Mouse (Mus musculus) neural tube, embryonic 11.5 days (tissue): ENCODE results near the gene Usp15. TPM values are rescaled to one million over a fixed set of nuclear protein-coding genes. Genes with fewer than 3 reads are reported as not detected.

ENCODE experiments used
- ATAC-seq: fragments of 200-750 bp; cut with Nextera tagmentation; 2 replicates; pipeline ENCODE4 v1.8.0; 2017; ENCODE audit warnings: moderate number of reproducible peaks, mild to moderate bottlenecking, moderate TSS enrichment, moderate library complexity; ENCODE audit not compliant: insufficient read depth, low FRiP score, low TSS enrichment
- DNase-seq: peaks from one replicate; pipeline ENCODE4 v3.0.0-alpha.2; 2015; ENCODE audit warnings: low spot score
- H3K27ac ChIP-seq: fragments of 300-500 bp; sonication (generic); 2 replicates; pipeline ENCODE4 v1.5.1; 2014; ENCODE audit warnings: low read depth, mild to moderate bottlenecking, low read length
- H3K27me3 ChIP-seq: fragments of 300-500 bp; sonication (generic); 2 replicates; pipeline ENCODE4 v1.6.1; 2014; ENCODE audit warnings: mild to moderate bottlenecking, low read length, mixed read lengths; ENCODE audit not compliant: control insufficient read depth, insufficient read depth
- H3K36me3 ChIP-seq: fragments of 300-500 bp; sonication (generic); 2 replicates; pipeline ENCODE4 v1.6.1; 2014; ENCODE audit warnings: mild to moderate bottlenecking, low read length, moderate library complexity, mixed read lengths; ENCODE audit not compliant: control insufficient read depth, insufficient read depth
- H3K4me1 ChIP-seq: fragments of 300-500 bp; sonication (generic); 2 replicates; pipeline ENCODE4 v1.6.1; 2014; ENCODE audit warnings: low read length, mixed read lengths; ENCODE audit not compliant: control insufficient read depth, insufficient read depth
- H3K4me2 ChIP-seq: fragments of 300-500 bp; sonication (generic); 2 replicates; pipeline ENCODE4 v1.6.1; 2014; ENCODE audit warnings: low read depth, mild to moderate bottlenecking, moderate library complexity
- H3K4me3 ChIP-seq: fragments of 300-500 bp; sonication (generic); 2 replicates; pipeline ENCODE4 v1.5.1; 2014; ENCODE audit warnings: low read depth, low read length
- H3K9ac ChIP-seq: fragments of 300-500 bp; sonication (generic); 2 replicates; pipeline ENCODE4 v1.6.1; 2014; ENCODE audit warnings: mild to moderate bottlenecking, low read length
- H3K9me3 ChIP-seq: fragments of 300-500 bp; sonication (generic); 2 replicates; pipeline ENCODE4 v1.6.1; 2016; ENCODE audit warnings: low read length; ENCODE audit not compliant: control insufficient read depth
- WGBS: fragments of 180-500 bp; shearing (Covaris S2); extraction: QIAGEN DNeasy Blood & Tissue Kit; methylation state at CpG from one replicate; pipeline ENCODE4 v1.1.7; 2014; 5-methylcytosine and 5-hydroxymethylcytosine counted together
- polyA plus RNA-seq: library from polyadenylated mRNA; unstranded; fragments of >200 nt; fragmentation: Nextera tagmentation; extraction: Ambion mirVana; gene quantifications from 2 replicates; pipeline ENCODE4 v1.2.1, GENCODE M21; 2014

Usp15 gene
- polyA plus RNA-seq, 1 experiment from 2014 or later, result 79.7 TPM

DNA sequence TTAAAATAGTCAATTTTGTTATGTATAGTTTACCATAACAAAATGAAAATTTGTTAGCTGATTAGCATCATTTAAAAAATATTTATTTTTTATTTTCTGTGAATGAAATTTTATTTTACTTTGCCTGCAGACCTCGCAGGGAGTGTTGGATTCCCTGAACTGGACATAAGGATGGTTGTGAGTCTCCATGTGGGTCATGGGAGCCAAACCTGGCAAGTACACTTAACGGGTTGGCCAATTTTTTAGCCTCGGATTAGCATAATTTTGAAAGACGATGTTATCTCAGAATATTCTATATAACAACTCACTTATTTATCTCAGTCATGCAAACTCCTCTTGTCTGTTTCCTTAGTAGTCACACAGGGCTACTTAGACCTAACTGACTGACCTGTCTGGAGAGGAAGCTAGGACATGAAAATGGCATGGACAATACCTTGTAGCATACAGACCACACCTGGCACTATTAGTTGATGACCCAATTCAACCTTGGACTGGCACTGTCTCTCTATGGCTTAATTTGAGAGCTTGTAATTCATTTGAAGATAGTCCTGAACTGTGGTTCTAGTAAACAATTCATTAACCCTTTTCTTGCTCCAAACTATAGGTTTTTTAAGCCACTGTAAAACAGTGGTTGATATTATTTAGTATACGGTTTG is 54.3 kb downstream of the Usp15 start:
- no peaks in the 10 kb centered on the region for H3K27me3 ChIP-seq
- H3K27ac ChIP-seq, result no peak overlapping the region
- no peaks in the 10 kb centered on the region for H3K4me1 ChIP-seq
- WGBS, result 92% methylated on average over 5 of the region's 5 CpGs
- ATAC-seq (no peak), DNase-seq (no peak)
- H3K9ac ChIP-seq, result no peak overlapping the region
- H3K9me3 ChIP-seq, result no peaks in the 10 kb centered on the region
- H3K4me3 ChIP-seq, result no peak overlapping the region
- H3K4me2 ChIP-seq, result no peak overlapping the region
- H3K36me3 ChIP-seq, result peaks cover 2% of the 10 kb centered on the region; the same call in 1 of the 2 replicates

GRCm38 (mm10) chr10:123135818-123136217 is 61.0 kb downstream of the Usp15 start:
- no peak for ATAC-seq
- Histone ChIP-seq H3K9me3 (no peaks in the 10 kb centered on the region), H3K4me3 (no peak overlapping the region), H3K27me3 (no peaks in the 10 kb centered on the region), H3K36me3 (peaks cover 2% of the 10 kb centered on the region; the same call in 1 of the 2 replicates), H3K4me1 (no peaks in the 10 kb centered on the region), H3K4me2 (no peak overlapping the region), H3K27ac (no peak overlapping the region), H3K9ac (no peak overlapping the region)
- 77% methylated on average over 10 of the region's 10 CpGs for WGBS
- DNase-seq, result no peak

- Histone ChIP-seq H3K9me3 (no peaks in the 10 kb centered on the region), H3K36me3 (peaks cover 2% of the 10 kb centered on the region), H3K4me1 (no peaks in the 10 kb centered on the region), H3K27ac (no peak overlapping the region), H3K4me2 (no peak overlapping the region), H3K27me3 (no peaks in the 10 kb centered on the region), H3K4me3 (no peak overlapping the region), H3K9ac (no peak overlapping the region)
- DNase-seq (no peak), ATAC-seq (no peak)
- WGBS, result 93% methylated on average over 10 of the region's 10 CpGs
Observed at GRCm38 (mm10) chr10:123131487-123131886, 65.3 kb downstream of the Usp15 start.

DNA sequence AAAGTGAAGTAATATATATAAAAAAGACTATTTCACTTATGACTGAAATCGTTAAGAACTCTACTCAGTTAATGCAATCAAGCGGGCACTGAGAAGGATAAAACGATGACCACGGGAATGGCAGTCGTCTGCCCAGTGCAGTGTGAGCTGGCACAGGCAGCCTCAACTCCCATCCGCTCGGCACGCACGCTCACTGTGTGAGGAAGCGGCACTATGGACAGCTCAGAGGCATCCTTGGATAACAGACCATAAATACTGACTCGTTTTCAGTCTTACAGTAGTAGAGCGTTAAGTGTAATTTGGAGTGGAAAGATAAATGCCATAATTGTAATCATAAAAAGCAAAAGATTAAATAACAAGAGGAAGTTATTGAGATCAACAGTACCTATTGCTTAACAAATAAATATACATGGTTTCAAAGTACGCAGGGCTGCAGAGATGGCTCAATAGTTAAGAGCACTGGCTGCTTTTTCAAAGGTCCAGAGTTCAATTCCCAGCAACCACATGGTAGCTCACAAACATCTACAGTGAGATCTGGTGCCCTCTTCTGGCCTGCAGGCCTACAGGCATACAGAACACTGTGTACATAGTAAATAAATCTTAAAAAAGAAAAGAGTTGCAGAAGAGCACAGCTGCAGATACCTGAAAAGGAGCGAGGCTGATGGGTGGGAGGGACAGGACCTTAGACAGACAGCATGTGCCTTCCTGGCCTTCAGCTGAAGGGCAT is 76.0 kb downstream of the Usp15 start:
- H3K36me3 ChIP-seq, result 0 out of 2 replicates have a peak, but pooled peaks cover 2% of the 10 kb centered on the region
- H3K27me3 ChIP-seq, result no peaks in the 10 kb centered on the region
- ATAC-seq (no peak), DNase-seq (no peak)
- no peaks in the 10 kb centered on the region for H3K9me3 ChIP-seq
- no peak overlapping the region for H3K4me2 ChIP-seq
- H3K4me1 ChIP-seq, result no peaks in the 10 kb centered on the region
- 96% methylated on average over 14 of the region's 14 CpGs for WGBS
- no peak overlapping the region for H3K4me3 ChIP-seq
- no peak overlapping the region for H3K27ac ChIP-seq
- no peak overlapping the region for H3K9ac ChIP-seq

GRCm38 (mm10) chr10:123116861-123117260 is 79.9 kb downstream of the Usp15 start:
- no peaks in the 10 kb centered on the region for H3K27me3 ChIP-seq
- no peaks in the 10 kb centered on the region for H3K9me3 ChIP-seq
- no peaks in the 10 kb centered on the region for H3K36me3 ChIP-seq
- no peak overlapping the region for H3K4me3 ChIP-seq
- H3K9ac ChIP-seq, result no peak overlapping the region
- no peak for DNase-seq
- H3K4me1 ChIP-seq, result no peaks in the 10 kb centered on the region
- H3K27ac ChIP-seq, result no peak overlapping the region
- ATAC-seq, result no peak
- WGBS, result 85% methylated on average over 14 of the region's 14 CpGs
- H3K4me2 ChIP-seq, result no peak overlapping the region

GRCm38 (mm10) chr10:123113466-123113865 is 83.3 kb downstream of the Usp15 start:
- H3K4me1 ChIP-seq, result no peaks in the 10 kb centered on the region
- H3K9ac ChIP-seq, result no peak overlapping the region
- no peak overlapping the region for H3K4me2 ChIP-seq
- DNase-seq, result no peak
- no peaks in the 10 kb centered on the region for H3K9me3 ChIP-seq
- no peak overlapping the region for H3K27ac ChIP-seq
- H3K4me3 ChIP-seq, result no peak overlapping the region
- H3K27me3 ChIP-seq, result no peaks in the 10 kb centered on the region
- no peak for ATAC-seq
- no peaks in the 10 kb centered on the region for H3K36me3 ChIP-seq
- WGBS, result 96% methylated on average over 8 of the region's 8 CpGs

- Histone ChIP-seq H3K9ac (no peak overlapping the region), H3K4me3 (no peak overlapping the region), H3K27ac (no peak overlapping the region), H3K27me3 (no peaks in the 10 kb centered on the region), H3K4me1 (no peaks in the 10 kb centered on the region), H3K9me3 (no peaks in the 10 kb centered on the region), H3K4me2 (no peak overlapping the region), H3K36me3 (no peaks in the 10 kb centered on the region)
- no peak for DNase-seq
- 91% methylated on average over 9 of the region's 9 CpGs for WGBS
- ATAC-seq, result no peak
Observed at GRCm38 (mm10) chr10:123112787-123113168, 84.0 kb downstream of the Usp15 start.

DNA sequence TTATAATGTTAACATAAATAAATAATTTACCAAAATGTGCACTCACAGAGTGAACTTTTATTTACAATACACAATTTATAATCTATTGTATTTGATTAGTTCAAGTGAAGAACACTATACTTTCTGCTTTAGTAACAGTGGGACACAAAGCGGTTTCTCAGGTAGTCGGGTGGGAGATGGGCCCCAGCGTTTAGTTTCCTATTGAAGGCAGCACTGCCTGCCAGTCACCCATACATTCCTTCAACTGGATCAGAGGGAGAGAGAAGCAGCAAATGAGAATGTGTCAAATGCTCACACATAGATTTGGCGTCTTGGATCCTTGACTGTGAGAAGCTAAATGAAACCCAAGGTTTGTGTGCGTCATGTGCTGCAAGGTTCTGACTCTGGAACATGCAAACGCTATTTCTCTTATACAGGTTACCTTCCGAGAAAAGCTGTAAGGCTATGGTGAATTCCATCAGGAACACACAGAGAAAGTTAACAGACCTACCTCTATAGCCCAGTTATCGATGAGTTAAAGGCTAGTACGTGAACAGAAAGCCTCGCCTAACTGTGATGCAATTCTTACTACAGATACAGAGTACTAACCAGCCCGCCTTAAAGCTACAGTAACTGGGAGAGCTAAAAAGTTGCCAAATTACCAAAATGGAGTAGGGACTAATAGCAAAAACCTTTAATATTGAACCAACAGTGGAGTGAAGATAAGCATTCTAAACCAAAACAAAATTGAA is 84.6 kb downstream of the Usp15 start:
- H3K4me2 ChIP-seq, result no peak overlapping the region
- no peak overlapping the region for H3K9ac ChIP-seq
- DNase-seq (no peak), ATAC-seq (no peak)
- WGBS, result 92% methylated on average over 11 of the region's 11 CpGs
- H3K4me1 ChIP-seq, result no peaks in the 10 kb centered on the region
- no peaks in the 10 kb centered on the region for H3K27me3 ChIP-seq
- no peaks in the 10 kb centered on the region for H3K9me3 ChIP-seq
- H3K4me3 ChIP-seq, result no peak overlapping the region
- H3K27ac ChIP-seq, result no peak overlapping the region
- no peaks in the 10 kb centered on the region for H3K36me3 ChIP-seq
